Mouse (Mus musculus) stomach, embryonic 15.5 days (tissue): Measurements from ENCODE around the gene Pkd1l1. TPM values are rescaled to one million over a fixed set of nuclear protein-coding genes. Genes with fewer than 3 reads are reported as not detected.

Experiments used
- ATAC-seq: fragments of 200-750 bp; cut with Nextera tagmentation; 2 replicates; pipeline ENCODE4 v1.8.0; 2017; ENCODE audit warnings: low read depth, moderate number of reproducible peaks, moderate TSS enrichment; ENCODE audit not compliant: insufficient read depth, low FRiP score
- H3K27ac ChIP-seq: fragments of 300-500 bp; sonication (generic); 2 replicates; pipeline ENCODE4 v1.5.1; 2015; ENCODE audit warnings: mild to moderate bottlenecking, inconsistent platforms
- H3K27me3 ChIP-seq: fragments of 300-500 bp; sonication (generic); replicated peaks from 2 replicates; pipeline ENCODE4 v1.6.1; 2015; ENCODE audit warnings: inconsistent platforms
- H3K36me3 ChIP-seq: fragments of 300-500 bp; sonication (generic); 2 replicates; pipeline ENCODE4 v1.6.1; 2015; ENCODE audit warnings: inconsistent platforms
- H3K4me1 ChIP-seq: fragments of 300-500 bp; sonication (generic); 2 replicates; pipeline ENCODE4 v1.6.1; 2015; ENCODE audit warnings: inconsistent platforms
- H3K4me2 ChIP-seq: fragments of 300-500 bp; sonication (generic); 2 replicates; pipeline ENCODE4 v1.6.1; 2015; ENCODE audit warnings: mild to moderate bottlenecking, inconsistent platforms
- H3K4me3 ChIP-seq: fragments of 300-500 bp; sonication (generic); replicated peaks from 2 replicates; pipeline ENCODE4 v1.5.1; 2015; ENCODE audit warnings: inconsistent platforms
- H3K9ac ChIP-seq: fragments of 300-500 bp; sonication (generic); 2 replicates; pipeline ENCODE4 v1.6.1; 2015; ENCODE audit warnings: inconsistent platforms
- H3K9me3 ChIP-seq: fragments of 300-500 bp; sonication (generic); 2 replicates; pipeline ENCODE4 v1.6.1; 2016; ENCODE audit warnings: inconsistent platforms
- WGBS: fragments of 180-500 bp; shearing (Covaris S2); methylation state at CpG from one replicate; pipeline ENCODE4 v1.1.7; 2015; 5-methylcytosine and 5-hydroxymethylcytosine counted together
- polyA plus RNA-seq: library from polyadenylated mRNA; unstranded; fragments of >200 nt; fragmentation: Nextera tagmentation; extraction: Ambion mirVana; gene quantifications from 2 replicates; pipeline ENCODE4 v1.2.1, GENCODE M21; 2015

Pkd1l1 gene
- polyA plus RNA-seq, 1 experiment from 2014 or later: 0.06 TPM

GRCm38 (mm10) chr11:8781308-8782140, 191.5 kb downstream of the Pkd1l1 start:
- Histone ChIP-seq H3K4me3 (no peak overlapping the region), H3K27ac (peak overlapping the region; percentile 51), H3K27me3 (no peaks in the 10 kb centered on the region), H3K4me1 (peaks cover 9% of the 10 kb centered on the region; the same call in 1 of the 2 replicates), H3K9me3 (no peaks in the 10 kb centered on the region), H3K9ac (no peak overlapping the region), H3K4me2 (no peak overlapping the region), H3K36me3 (no peaks in the 10 kb centered on the region)
- WGBS: 40% methylated on average over 10 of the region's 10 CpGs
- peak; percentile 71 for ATAC-seq

GRCm38 (mm10) chr11:8779427-8779826, 193.6 kb downstream of the Pkd1l1 start:
- Histone ChIP-seq H3K4me3 (no peak overlapping the region), H3K27me3 (no peaks in the 10 kb centered on the region), H3K9me3 (no peaks in the 10 kb centered on the region), H3K9ac (no peak overlapping the region), H3K36me3 (no peaks in the 10 kb centered on the region), H3K4me2 (no peak overlapping the region), H3K4me1 (peaks cover 9% of the 10 kb centered on the region; the same call in 1 of the 2 replicates), H3K27ac (peak overlapping the region; percentile 63)
- ATAC-seq: no peak
- 31% methylated on average over 3 of the region's 3 CpGs for WGBS

Other genes starting within 250 kb of the Pkd1l1 start
- 15.5 TPM in 2 replicates for gene Hus1, start 37.9 kb upstream of the Pkd1l1 start, polyA plus RNA-seq
- gene Gm11992, start 75.3 kb upstream of the Pkd1l1 start, polyA plus RNA-seq: 0.92 and 1.2 TPM in 2 replicates
- 0.22 TPM in 2 replicates for gene Sun3, start 75.7 kb upstream of the Pkd1l1 start, polyA plus RNA-seq
- 10.0 and 10.5 TPM in 2 replicates for gene Upp1, start 144.8 kb upstream of the Pkd1l1 start, polyA plus RNA-seq
- gene Abca13, start 218.7 kb upstream of the Pkd1l1 start, polyA plus RNA-seq: 0.08 and 0.13 TPM in 2 replicates